Mouse (Mus musculus): Measurements from ENCODE around the gene Ncor2. TPM values are rescaled to one million over a fixed set of nuclear protein-coding genes. Genes with fewer than 3 reads are reported as not detected.

The Ncor2 gene
- polyA plus RNA-seq, 1 experiment from 2014 or later, result 26.3 TPM

GRCm38 (mm10) chr5:125043448-125043847, 135.6 kb downstream of the Ncor2 start:
- H3K4me1 ChIP-seq (replicated peaks), result peaks cover 25% of the 10 kb centered on the region
- ATAC-seq (ENCODE audit: low FRiP score, low read depth), result no peak
- no peak overlapping the region for H3K4me3 ChIP-seq
- H3K27ac ChIP-seq (replicated peaks), result no peak overlapping the region
- 67% methylated on average over 6 of the region's 6 CpGs for WGBS
- peaks cover 28% of the 10 kb centered on the region for H3K36me3 ChIP-seq
- no peak overlapping the region for H3K9ac ChIP-seq
- H3K27me3 ChIP-seq, result no peaks in the 10 kb centered on the region
- H3K9me3 ChIP-seq, result no peaks in the 10 kb centered on the region
- no peak overlapping the region for H3K4me2 ChIP-seq

GRCm38 (mm10) chr5:125041578-125041977, 137.4 kb downstream of the Ncor2 start:
- Histone ChIP-seq H3K9ac (no peak overlapping the region), H3K4me3 (no peak overlapping the region), H3K4me1 (replicated peaks) (peaks cover 25% of the 10 kb centered on the region), H3K36me3 (peaks cover 30% of the 10 kb centered on the region), H3K9me3 (no peaks in the 10 kb centered on the region), H3K27ac (replicated peaks) (no peak overlapping the region), H3K27me3 (no peaks in the 10 kb centered on the region), H3K4me2 (no peak overlapping the region)
- ATAC-seq (ENCODE audit: low FRiP score, low read depth), result no peak
- WGBS, result 75% methylated on average over 9 of the region's 9 CpGs

DNA sequence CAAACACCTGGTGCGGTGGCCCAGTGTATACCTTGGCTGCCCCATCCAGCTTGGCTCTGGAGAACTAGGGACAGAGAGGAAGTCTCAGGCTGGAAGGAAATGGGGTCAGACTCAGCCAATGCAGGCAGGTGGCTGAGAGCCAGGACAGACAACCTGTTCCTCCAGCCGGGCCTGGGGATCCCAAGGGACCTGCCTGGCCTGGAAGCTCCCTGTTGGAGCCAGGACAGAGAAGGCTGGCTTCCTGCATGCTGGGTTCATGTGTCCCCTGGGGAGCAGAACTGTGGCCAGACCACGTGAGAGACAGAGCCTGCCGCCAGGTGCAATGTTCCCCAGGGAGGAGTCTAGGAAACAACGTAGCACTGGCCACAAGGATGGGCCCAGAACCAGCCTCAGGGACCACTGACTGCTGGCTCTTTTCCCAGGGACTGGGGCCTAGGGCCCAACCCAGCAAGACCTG, 138.9 kb downstream of the Ncor2 start:
- no peak overlapping the region for H3K4me2 ChIP-seq
- H3K27ac ChIP-seq (replicated peaks), result no peak overlapping the region
- 45% methylated on average over 5 of the region's 5 CpGs for WGBS
- no peaks in the 10 kb centered on the region for H3K27me3 ChIP-seq
- no peak for ATAC-seq (ENCODE audit: low FRiP score, low read depth)
- peaks cover 20% of the 10 kb centered on the region for H3K4me1 ChIP-seq (replicated peaks)
- H3K4me3 ChIP-seq, result no peak overlapping the region
- peaks cover 43% of the 10 kb centered on the region for H3K36me3 ChIP-seq
- H3K9ac ChIP-seq, result no peak overlapping the region
- H3K9me3 ChIP-seq, result no peaks in the 10 kb centered on the region

DNA sequence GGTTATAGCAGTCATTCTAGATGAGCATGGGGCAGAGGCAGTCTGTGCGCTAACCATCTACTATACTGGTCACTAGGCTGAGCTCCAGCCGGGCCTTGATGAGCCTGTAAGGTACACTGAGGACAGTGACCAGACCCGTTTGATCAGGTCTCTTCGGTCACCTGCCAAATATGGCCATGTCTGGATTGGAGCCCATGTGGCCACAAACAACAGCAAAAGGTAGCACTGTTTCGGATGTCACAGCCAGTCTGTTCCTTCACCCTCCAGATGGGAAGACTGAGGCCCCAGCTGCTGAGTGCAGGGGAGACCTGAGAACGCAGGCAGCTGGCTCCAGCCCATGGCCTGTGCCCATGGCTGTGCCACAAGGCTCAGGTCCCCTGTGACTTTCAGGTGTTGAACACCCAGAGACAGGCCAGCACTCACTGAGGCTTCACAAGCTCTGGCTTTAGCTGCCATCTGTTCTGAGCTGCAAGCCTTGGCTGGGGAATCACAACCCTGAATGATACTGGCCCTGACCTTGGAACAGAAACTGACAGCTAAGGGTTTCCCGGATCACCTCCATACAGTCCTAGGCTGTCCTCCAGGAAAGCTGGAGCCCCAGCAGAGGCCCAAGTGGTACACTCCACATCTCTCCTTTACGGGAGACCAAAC, 139.5 kb downstream of the Ncor2 start:
- no peaks in the 10 kb centered on the region for H3K27me3 ChIP-seq
- peaks cover 19% of the 10 kb centered on the region for H3K4me1 ChIP-seq (replicated peaks)
- no peak for ATAC-seq (ENCODE audit: low FRiP score, low read depth)
- no peak overlapping the region for H3K9ac ChIP-seq
- H3K4me2 ChIP-seq, result no peak overlapping the region
- no peaks in the 10 kb centered on the region for H3K9me3 ChIP-seq
- H3K4me3 ChIP-seq, result no peak overlapping the region
- H3K36me3 ChIP-seq, result peaks cover 49% of the 10 kb centered on the region
- WGBS, result 91% methylated on average over 8 of the region's 8 CpGs
- no peak overlapping the region for H3K27ac ChIP-seq (replicated peaks)

DNA sequence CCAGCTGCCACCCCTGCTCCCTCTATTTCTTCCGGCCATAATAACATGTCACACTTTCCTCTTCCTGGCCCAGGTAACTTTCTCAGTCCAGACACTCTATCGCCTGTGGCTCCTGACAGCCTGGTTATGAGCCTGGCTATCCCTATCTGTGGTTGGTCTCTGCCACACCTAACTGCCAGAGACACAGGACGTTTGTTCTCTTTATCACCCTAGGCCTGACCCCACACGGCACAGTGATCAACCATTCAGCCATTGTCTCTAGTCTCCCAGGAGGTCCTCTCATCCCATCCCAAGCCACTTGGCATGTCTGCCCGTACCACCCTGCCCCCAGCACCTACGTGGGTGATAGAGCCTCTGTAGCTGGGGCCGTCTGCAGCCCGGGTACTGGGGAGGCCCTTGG, 142.5 kb downstream of the Ncor2 start:
- Histone ChIP-seq H3K27ac (replicated peaks) (no peak overlapping the region), H3K4me2 (no peak overlapping the region), H3K27me3 (no peaks in the 10 kb centered on the region), H3K9ac (no peak overlapping the region), H3K4me3 (no peak overlapping the region), H3K4me1 (replicated peaks) (peaks cover 6% of the 10 kb centered on the region), H3K36me3 (peaks cover 67% of the 10 kb centered on the region), H3K9me3 (no peaks in the 10 kb centered on the region)
- WGBS, result 87% methylated on average over 8 of the region's 8 CpGs
- ATAC-seq (ENCODE audit: low FRiP score, low read depth), result no peak

DNA sequence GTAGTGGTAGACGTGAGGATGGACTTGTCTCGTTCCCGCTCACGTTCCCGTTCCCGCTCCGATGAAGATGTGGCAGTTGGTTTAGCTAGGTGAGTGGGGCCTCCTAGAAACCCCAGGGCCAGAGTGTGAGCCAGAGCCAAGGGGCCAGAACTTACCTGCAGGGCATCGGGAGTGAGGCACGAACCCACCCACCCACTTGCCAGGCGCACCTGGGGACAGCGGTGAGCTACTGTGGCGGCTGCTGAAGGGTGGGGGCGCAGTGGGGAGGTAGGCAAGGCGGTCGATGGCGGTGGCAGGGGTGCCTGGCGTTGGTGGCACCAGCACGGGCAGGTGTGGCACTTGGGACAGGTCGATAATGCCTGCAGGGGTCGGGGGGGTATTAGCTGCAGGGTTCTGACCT, 150.1 kb downstream of the Ncor2 start:
- no peaks in the 10 kb centered on the region for H3K4me1 ChIP-seq (replicated peaks)
- no peaks in the 10 kb centered on the region for H3K9me3 ChIP-seq
- H3K4me3 ChIP-seq, result no peak overlapping the region
- no peak overlapping the region for H3K9ac ChIP-seq
- 96% methylated on average over 20 of the region's 20 CpGs for WGBS
- ATAC-seq (ENCODE audit: low FRiP score, low read depth), result no peak
- H3K27ac ChIP-seq (replicated peaks), result no peak overlapping the region
- H3K36me3 ChIP-seq, result peaks cover 80% of the 10 kb centered on the region
- no peak overlapping the region for H3K4me2 ChIP-seq
- no peaks in the 10 kb centered on the region for H3K27me3 ChIP-seq

- H3K9ac ChIP-seq, result no peak overlapping the region
- no peaks in the 10 kb centered on the region for H3K9me3 ChIP-seq
- no peak for ATAC-seq (ENCODE audit: low FRiP score, low read depth)
- H3K4me2 ChIP-seq, result no peak overlapping the region
- no peaks in the 10 kb centered on the region for H3K4me1 ChIP-seq (replicated peaks)
- H3K27me3 ChIP-seq, result no peaks in the 10 kb centered on the region
- H3K4me3 ChIP-seq, result no peak overlapping the region
- 92% methylated on average over 15 of the region's 15 CpGs for WGBS
- no peak overlapping the region for H3K27ac ChIP-seq (replicated peaks)
- H3K36me3 ChIP-seq, result peaks cover 80% of the 10 kb centered on the region
These were observed 150.6 kb downstream of the Ncor2 start for GRCm38 (mm10) chr5:125028371-125028770.

- peaks cover 69% of the 10 kb centered on the region for H3K36me3 ChIP-seq
- ATAC-seq (ENCODE audit: low FRiP score, low read depth), result no peak
- H3K4me2 ChIP-seq, result no peak overlapping the region
- 83% methylated on average over 14 of the region's 14 CpGs for WGBS
- no peaks in the 10 kb centered on the region for H3K9me3 ChIP-seq
- H3K4me1 ChIP-seq (replicated peaks), result 0 out of 2 replicates have a peak, but pooled peaks cover 4% of the 10 kb centered on the region
- no peak overlapping the region for H3K4me3 ChIP-seq
- no peak overlapping the region for H3K9ac ChIP-seq
- H3K27me3 ChIP-seq, result no peaks in the 10 kb centered on the region
- H3K27ac ChIP-seq (replicated peaks), result no peak overlapping the region
These were observed 155.0 kb downstream of the Ncor2 start for GRCm38 (mm10) chr5:125024002-125024401.

DNA sequence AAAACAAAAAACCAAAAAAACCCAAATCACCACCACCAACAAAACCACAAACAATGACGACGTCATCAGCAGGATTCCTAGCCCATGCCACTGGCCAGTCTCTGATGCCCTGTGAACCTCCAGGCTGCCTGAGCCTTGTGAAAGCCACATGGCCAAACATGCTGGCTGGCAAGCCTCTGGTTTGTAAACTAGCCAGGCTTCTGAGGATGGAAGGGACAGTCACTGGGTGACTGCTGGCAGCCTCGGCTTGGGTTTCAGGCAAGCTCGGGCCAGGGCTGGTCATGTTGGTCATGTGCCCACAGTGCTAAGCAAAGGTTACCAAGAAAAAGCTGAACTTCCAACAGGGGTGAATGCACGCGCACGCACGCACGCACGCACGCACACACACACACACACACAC, 157.7 kb downstream of the Ncor2 start:
- H3K4me2 ChIP-seq, result no peak overlapping the region
- H3K4me1 ChIP-seq (replicated peaks), result 0 out of 2 replicates have a peak, but pooled peaks cover 7% of the 10 kb centered on the region
- H3K36me3 ChIP-seq, result peaks cover 69% of the 10 kb centered on the region
- no peak for ATAC-seq (ENCODE audit: low FRiP score, low read depth)
- H3K9ac ChIP-seq, result no peak overlapping the region
- H3K27ac ChIP-seq (replicated peaks), result peak overlapping the region; percentile 25; the same call in 1 of the 2 replicates
- H3K27me3 ChIP-seq, result no peaks in the 10 kb centered on the region
- no peaks in the 10 kb centered on the region for H3K9me3 ChIP-seq
- H3K4me3 ChIP-seq, result no peak overlapping the region
- WGBS, result 85% methylated on average over 11 of the region's 11 CpGs

DNA sequence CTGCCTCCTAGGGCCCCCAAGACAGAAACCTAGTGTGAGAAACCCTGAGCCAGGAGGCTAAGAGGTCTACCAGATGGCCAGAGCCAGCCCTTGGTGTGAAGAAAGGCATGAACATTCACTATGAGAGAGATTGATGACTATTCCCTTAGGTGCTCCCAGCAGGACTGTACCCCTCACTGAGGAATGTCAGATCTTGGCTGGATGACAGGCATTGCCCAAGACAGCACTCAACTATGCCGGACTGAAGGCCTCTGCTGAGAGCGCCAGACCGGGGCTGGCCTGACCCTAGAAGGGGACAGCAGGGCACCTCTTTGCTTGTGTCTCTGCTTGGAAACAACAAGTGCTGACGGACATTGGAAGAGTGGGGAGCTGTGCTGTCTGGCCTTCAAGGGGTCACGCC, 159.9 kb downstream of the Ncor2 start:
- Histone ChIP-seq H3K36me3 (peaks cover 55% of the 10 kb centered on the region), H3K4me3 (no peak overlapping the region), H3K27ac (replicated peaks) (no peak overlapping the region), H3K4me2 (no peak overlapping the region), H3K9ac (no peak overlapping the region), H3K27me3 (no peaks in the 10 kb centered on the region), H3K9me3 (no peaks in the 10 kb centered on the region), H3K4me1 (replicated peaks) (0 out of 2 replicates have a peak, but pooled peaks cover 7% of the 10 kb centered on the region)
- WGBS, result 81% methylated on average over 5 of the region's 5 CpGs
- no peak for ATAC-seq (ENCODE audit: low FRiP score, low read depth)

DNA sequence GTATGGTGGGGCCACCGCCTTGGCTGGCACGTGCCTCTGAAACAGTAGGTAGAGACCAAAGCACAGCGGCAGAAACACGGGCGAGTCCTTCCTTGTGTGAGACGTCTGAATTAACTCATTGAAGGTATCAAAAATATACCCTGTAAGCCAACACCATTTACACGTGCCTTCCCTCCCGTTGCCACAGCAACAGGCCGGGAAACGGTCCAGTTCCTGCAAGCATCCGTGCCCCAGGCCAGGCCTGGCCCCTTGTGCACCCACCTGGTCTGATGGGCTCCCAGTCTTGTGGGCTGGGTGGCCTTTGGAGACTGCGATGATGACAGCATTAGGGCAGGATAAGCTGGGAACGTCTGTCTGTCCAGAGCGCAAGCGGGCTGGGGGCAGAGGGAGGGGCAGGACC, 161.7 kb downstream of the Ncor2 start:
- Histone ChIP-seq H3K9me3 (no peaks in the 10 kb centered on the region), H3K4me3 (no peak overlapping the region), H3K4me2 (no peak overlapping the region), H3K36me3 (peaks cover 38% of the 10 kb centered on the region), H3K27me3 (no peaks in the 10 kb centered on the region), H3K27ac (replicated peaks) (no peak overlapping the region), H3K9ac (no peak overlapping the region), H3K4me1 (replicated peaks) (0 out of 2 replicates have a peak, but pooled peaks cover 7% of the 10 kb centered on the region)
- 66% methylated on average over 15 of the region's 15 CpGs for WGBS
- ATAC-seq (ENCODE audit: low FRiP score, low read depth), result no peak

DNA sequence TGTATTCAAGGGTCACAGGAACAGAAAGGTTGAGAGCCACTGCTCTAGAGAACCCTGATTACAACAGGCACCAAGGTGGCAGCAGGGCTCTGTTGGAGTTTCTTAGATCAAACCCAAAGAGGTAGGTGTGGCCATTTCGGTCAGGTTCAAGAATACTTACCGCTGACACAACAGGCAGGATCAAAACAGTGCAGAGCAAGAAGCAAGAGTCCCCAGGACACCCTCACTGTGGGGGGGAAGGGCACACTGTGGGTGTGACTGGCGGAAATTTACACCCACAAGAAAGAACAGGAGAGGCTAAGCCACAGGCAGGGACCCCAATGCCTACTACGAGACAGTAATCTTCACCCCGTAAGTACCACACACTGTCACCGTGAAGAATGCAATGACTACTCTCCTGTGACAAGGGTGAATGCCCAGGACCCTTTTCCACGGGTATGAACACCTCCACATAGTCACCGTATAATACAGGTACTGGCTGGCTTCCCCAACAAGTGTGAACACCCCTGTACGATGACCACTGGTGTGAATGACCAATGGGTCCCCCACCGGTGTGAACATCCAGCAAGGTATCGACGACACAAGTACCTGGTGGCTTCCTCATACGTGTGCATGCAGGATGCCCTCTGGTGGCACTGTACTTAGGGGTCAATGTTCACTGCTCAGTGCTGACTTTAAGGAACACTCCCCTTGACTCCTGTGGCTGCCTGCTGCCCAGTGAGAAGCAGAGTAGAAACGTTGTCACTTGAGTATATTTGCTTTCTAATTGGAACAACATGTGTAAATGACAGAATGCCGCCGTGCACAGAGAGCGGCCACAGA, 162.4 kb downstream of the Ncor2 start:
- Histone ChIP-seq H3K9me3 (no peaks in the 10 kb centered on the region), H3K27ac (replicated peaks) (no peak overlapping the region), H3K9ac (no peak overlapping the region), H3K4me2 (no peak overlapping the region), H3K4me1 (replicated peaks) (0 out of 2 replicates have a peak, but pooled peaks cover 7% of the 10 kb centered on the region), H3K36me3 (peaks cover 33% of the 10 kb centered on the region), H3K27me3 (no peaks in the 10 kb centered on the region), H3K4me3 (no peak overlapping the region)
- ATAC-seq (ENCODE audit: low FRiP score, low read depth), result no peak
- 87% methylated on average over 17 of the region's 17 CpGs for WGBS
